Mouse (Mus musculus) stomach, embryonic 14.5 days (tissue): Measurements from ENCODE around the gene Katna1. TPM values are rescaled to one million over a fixed set of nuclear protein-coding genes. Genes with fewer than 3 reads are reported as not detected.

Source experiments
- ATAC-seq: fragments of 200-750 bp; cut with Nextera tagmentation; 2 replicates; pipeline ENCODE4 v1.8.0; 2017; ENCODE audit warnings: low read depth, moderate TSS enrichment; ENCODE audit not compliant: insufficient number of reproducible peaks, insufficient read depth, low FRiP score
- H3K27ac ChIP-seq: fragments of 300-500 bp; sonication (generic); 2 replicates; pipeline ENCODE4 v1.5.1; 2014; ENCODE audit warnings: mild to moderate bottlenecking, low read length, moderate library complexity, mixed read lengths
- H3K27me3 ChIP-seq: fragments of 300-500 bp; sonication (generic); 2 replicates; pipeline ENCODE4 v1.6.1; 2014; ENCODE audit warnings: low read length, control low read depth, mixed read lengths; ENCODE audit not compliant: control insufficient read depth, insufficient read depth
- H3K36me3 ChIP-seq: fragments of 300-500 bp; sonication (generic); 2 replicates; pipeline ENCODE4 v1.6.1; 2014; ENCODE audit warnings: mild to moderate bottlenecking, control low read depth, low read length, moderate library complexity, mixed read lengths; ENCODE audit not compliant: control insufficient read depth, insufficient read depth
- H3K4me1 ChIP-seq: fragments of 300-500 bp; sonication (generic); 2 replicates; pipeline ENCODE4 v1.6.1; 2014; ENCODE audit warnings: low read length, control low read depth, mixed read lengths; ENCODE audit not compliant: control insufficient read depth, insufficient read depth
- H3K4me2 ChIP-seq: fragments of 300-500 bp; sonication (generic); replicated peaks from 2 replicates; pipeline ENCODE4 v1.6.1; 2014; ENCODE audit warnings: low read depth, low read length, control low read depth
- H3K4me3 ChIP-seq: fragments of 300-500 bp; sonication (generic); 2 replicates; pipeline ENCODE4 v1.5.1; 2014; ENCODE audit warnings: low read depth, low read length, control low read depth
- H3K9ac ChIP-seq: fragments of 300-500 bp; sonication (generic); replicated peaks from 2 replicates; pipeline ENCODE4 v1.6.1; 2014; ENCODE audit warnings: low read depth, mild to moderate bottlenecking, control low read depth, low read length, moderate library complexity, mixed read lengths
- H3K9me3 ChIP-seq: fragments of 300-500 bp; sonication (generic); 2 replicates; pipeline ENCODE4 v1.6.1; 2016; ENCODE audit warnings: low read depth, low read length, control low read depth; ENCODE audit not compliant: control insufficient read depth
- WGBS: fragments of 180-500 bp; shearing (Covaris S2); extraction: QIAGEN DNeasy Blood & Tissue Kit; methylation state at CpG from one replicate; pipeline ENCODE4 v1.1.7; 2014; 5-methylcytosine and 5-hydroxymethylcytosine counted together
- polyA plus RNA-seq: library from polyadenylated mRNA; unstranded; fragments of >200 nt; fragmentation: Nextera tagmentation; extraction: Ambion mirVana; gene quantifications from 2 replicates; pipeline ENCODE4 v1.2.1, GENCODE M21; 2014

The Katna1 gene
- polyA plus RNA-seq, 1 experiment from 2014 or later = 59.0 TPM

- no peaks in the 10 kb centered on the region for H3K4me1 ChIP-seq
- no peaks in the 10 kb centered on the region for H3K9me3 ChIP-seq
- H3K9ac ChIP-seq = 0 out of 2 replicates have a peak overlapping the region, but pooled peaks have one; percentile 10
- 0 out of 2 replicates have a peak, but pooled peaks have one; percentile 4 for ATAC-seq
- H3K27ac ChIP-seq = no peak overlapping the region
- H3K27me3 ChIP-seq = no peaks in the 10 kb centered on the region
- WGBS = 44% methylated on average over 3 of the region's 3 CpGs
- H3K4me2 ChIP-seq = peak overlapping the region; percentile 51
- H3K36me3 ChIP-seq = 0 out of 2 replicates have a peak, but pooled peaks cover 3% of the 10 kb centered on the region
- H3K4me3 ChIP-seq = peak overlapping the region; percentile 96
These were observed 55.4 kb downstream of the Katna1 start for GRCm38 (mm10) chr10:7781214-7781613.

- Histone ChIP-seq H3K4me2 (no peak overlapping the region), H3K27me3 (no peaks in the 10 kb centered on the region), H3K27ac (no peak overlapping the region), H3K4me3 (no peak overlapping the region), H3K36me3 (peaks cover 13% of the 10 kb centered on the region; the same call in 1 of the 2 replicates), H3K9ac (no peak overlapping the region), H3K4me1 (peaks cover 4% of the 10 kb centered on the region; the same call in 1 of the 2 replicates), H3K9me3 (no peaks in the 10 kb centered on the region)
- no peak for ATAC-seq
- 33% methylated on average over 2 of the region's 2 CpGs for WGBS
These were observed 61.5 kb downstream of the Katna1 start for GRCm38 (mm10) chr10:7787319-7787718.

GRCm38 (mm10) chr10:7792254-7792750, 66.5 kb downstream of the Katna1 start:
- ATAC-seq = no peak; the same call in 1 of the 2 replicates
- H3K27me3 ChIP-seq = no peaks in the 10 kb centered on the region
- 1% methylated on average over 10 of the region's 10 CpGs for WGBS
- H3K9me3 ChIP-seq = no peaks in the 10 kb centered on the region
- H3K27ac ChIP-seq = peak overlapping the region; percentile 13; the same call in 1 of the 2 replicates
- peaks cover 14% of the 10 kb centered on the region for H3K4me1 ChIP-seq
- H3K4me3 ChIP-seq = peak overlapping the region; percentile 89
- H3K9ac ChIP-seq = peak overlapping the region; percentile 66
- peak overlapping the region; percentile 48 for H3K4me2 ChIP-seq
- peaks cover 27% of the 10 kb centered on the region for H3K36me3 ChIP-seq

- H3K27ac ChIP-seq = peak within 1 kb of the TSS; percentile 13; the same call in 1 of the 2 replicates
- WGBS = under 1% methylated on average over 52 of the region's 52 CpGs
- no peaks in the 10 kb centered on the region for H3K9me3 ChIP-seq
- peak within 1 kb of the TSS; percentile 59 for H3K4me2 ChIP-seq
- H3K36me3 ChIP-seq = peaks cover 27% of the 10 kb centered on the region
- peak; percentile 92 for ATAC-seq
- peak within 1 kb of the TSS; percentile 89 for H3K4me3 ChIP-seq
- H3K27me3 ChIP-seq = no peaks in the 10 kb centered on the region
- peaks cover 14% of the 10 kb centered on the region for H3K4me1 ChIP-seq
- H3K9ac ChIP-seq = peak within 1 kb of the TSS; percentile 66
These were observed 67.1 kb downstream of the Katna1 start, which contains the start of the genes Ginm1 and Ppil4 for GRCm38 (mm10) chr10:7792751-7793385. Gene Ginm1 (minus strand): TSS chr10:7792824. Gene Ppil4 (plus strand): TSS chr10:7792891.

GRCm38 (mm10) chr10:7801258-7801657, 75.5 kb downstream of the Katna1 start:
- WGBS = 92% methylated on average over 3 of the region's 3 CpGs
- Histone ChIP-seq H3K36me3 (peaks cover 62% of the 10 kb centered on the region), H3K9ac (no peak overlapping the region)

GRCm38 (mm10) chr10:7802519-7803140, 76.8 kb downstream of the Katna1 start:
- H3K9ac ChIP-seq = no peak overlapping the region
- WGBS = 93% methylated on average over 2 of the region's 2 CpGs
- H3K4me2 ChIP-seq = no peak overlapping the region
- no peaks in the 10 kb centered on the region for H3K9me3 ChIP-seq
- H3K36me3 ChIP-seq = peaks cover 57% of the 10 kb centered on the region
- no peaks in the 10 kb centered on the region for H3K4me1 ChIP-seq
- no peak for ATAC-seq
- no peak overlapping the region for H3K27ac ChIP-seq
- H3K27me3 ChIP-seq = no peaks in the 10 kb centered on the region
- H3K4me3 ChIP-seq = no peak overlapping the region

More at GRCm38 (mm10) chr10:7801258-7801657, 75.5 kb downstream of the Katna1 start:
- Histone ChIP-seq H3K27ac (no peak overlapping the region), H3K4me3 (no peak overlapping the region), H3K4me2 (no peak overlapping the region), H3K9me3 (no peaks in the 10 kb centered on the region), H3K27me3 (no peaks in the 10 kb centered on the region), H3K4me1 (no peaks in the 10 kb centered on the region)
- no peak for ATAC-seq

GRCm38 (mm10) chr10:7809937-7810336, 84.1 kb downstream of the Katna1 start:
- H3K36me3 ChIP-seq = peaks cover 49% of the 10 kb centered on the region
- no peak overlapping the region for H3K4me2 ChIP-seq
- no peaks in the 10 kb centered on the region for H3K27me3 ChIP-seq
- ATAC-seq = 0 out of 2 replicates have a peak, but pooled peaks have one; percentile 49
- H3K4me1 ChIP-seq = no peaks in the 10 kb centered on the region
- no peaks in the 10 kb centered on the region for H3K9me3 ChIP-seq
- H3K27ac ChIP-seq = no peak overlapping the region
- H3K9ac ChIP-seq = no peak overlapping the region
- WGBS = 55% methylated on average over 2 of the region's 2 CpGs
- H3K4me3 ChIP-seq = no peak overlapping the region
